Mouse (Mus musculus) neural tube, embryonic 14.5 days (tissue): ENCODE measurements around the gene Kmt2c. TPM values are rescaled to one million over a fixed set of nuclear protein-coding genes. Genes with fewer than 3 reads are reported as not detected.

ENCODE experiments used
- ATAC-seq: fragments of 200-750 bp; cut with Nextera tagmentation; 2 replicates; pipeline ENCODE4 v1.8.0; 2017; ENCODE audit warnings: low read depth, mild to moderate bottlenecking, moderate TSS enrichment, moderate library complexity
- H3K27ac ChIP-seq: fragments of 300-500 bp; sonication (generic); 2 replicates; pipeline ENCODE4 v1.5.1; 2014; ENCODE audit warnings: low read depth, mild to moderate bottlenecking, control low read depth, low read length, moderate library complexity, mixed read lengths
- H3K27me3 ChIP-seq: fragments of 300-500 bp; sonication (generic); 2 replicates; pipeline ENCODE4 v1.6.1; 2014; ENCODE audit warnings: low read length; ENCODE audit not compliant: control insufficient read depth, insufficient read depth
- H3K36me3 ChIP-seq: fragments of 300-500 bp; sonication (generic); 2 replicates; pipeline ENCODE4 v1.6.1; 2014; ENCODE audit warnings: low read length, mixed read lengths; ENCODE audit not compliant: control insufficient read depth, insufficient read depth
- H3K4me1 ChIP-seq: fragments of 300-500 bp; sonication (generic); 2 replicates; pipeline ENCODE4 v1.6.1; 2014; ENCODE audit warnings: low read length; ENCODE audit not compliant: control insufficient read depth, insufficient read depth
- H3K4me2 ChIP-seq: fragments of 300-500 bp; sonication (generic); 2 replicates; pipeline ENCODE4 v1.6.1; 2014; ENCODE audit warnings: mild to moderate bottlenecking, low read depth, low read length, control low read depth
- H3K4me3 ChIP-seq: fragments of 300-500 bp; sonication (generic); 2 replicates; pipeline ENCODE4 v1.5.1; 2014; ENCODE audit warnings: low read depth, low read length, control low read depth, mixed read lengths
- H3K9ac ChIP-seq: fragments of 300-500 bp; sonication (generic); replicated peaks from 2 replicates; pipeline ENCODE4 v1.6.1; 2014; ENCODE audit warnings: low read depth, mild to moderate bottlenecking, control low read depth, low read length, mixed read lengths
- H3K9me3 ChIP-seq: fragments of 300-500 bp; sonication (generic); 2 replicates; pipeline ENCODE4 v1.6.1; 2016; ENCODE audit warnings: low read length; ENCODE audit not compliant: control insufficient read depth
- WGBS: fragments of 180-500 bp; shearing (Covaris S2); extraction: QIAGEN DNeasy Blood & Tissue Kit; methylation state at CpG from one replicate; pipeline ENCODE4 v1.1.7; 2014; 5-methylcytosine and 5-hydroxymethylcytosine counted together
- polyA plus RNA-seq: library from polyadenylated mRNA; unstranded; fragments of >200 nt; fragmentation: Nextera tagmentation; extraction: Ambion mirVana; gene quantifications from 2 replicates; pipeline ENCODE4 v1.2.1, GENCODE M21; 2014

The Kmt2c gene
- polyA plus RNA-seq, 1 experiment from 2014 or later, result 31.6 TPM

DNA sequence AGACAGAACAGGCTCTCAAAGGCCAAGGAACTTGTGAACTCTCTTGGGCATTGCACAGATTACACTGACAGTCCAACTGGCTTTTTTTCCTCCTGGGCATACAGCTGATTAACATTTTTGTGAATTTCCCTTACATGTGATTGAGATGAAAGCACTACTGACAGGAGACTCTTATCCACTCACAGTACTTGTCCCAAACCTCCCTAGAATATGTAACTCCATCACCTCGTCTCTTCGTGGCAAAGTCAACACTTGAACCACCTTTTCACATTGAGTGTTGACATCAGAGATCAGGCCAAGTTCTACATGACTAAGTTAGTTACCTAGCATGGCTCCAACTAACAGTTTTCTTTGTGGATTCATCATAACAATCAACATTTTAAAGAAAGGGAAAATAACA lies 45.9 kb downstream of the Kmt2c start:
- Histone ChIP-seq H3K27ac (no peak overlapping the region), H3K9me3 (no peaks in the 10 kb centered on the region), H3K9ac (no peak overlapping the region), H3K4me1 (no peaks in the 10 kb centered on the region), H3K4me2 (no peak overlapping the region), H3K27me3 (no peaks in the 10 kb centered on the region), H3K36me3 (no peaks in the 10 kb centered on the region), H3K4me3 (no peak overlapping the region)
- no peak for ATAC-seq
- WGBS, result 94% methylated on average over 2 of the region's 2 CpGs

DNA sequence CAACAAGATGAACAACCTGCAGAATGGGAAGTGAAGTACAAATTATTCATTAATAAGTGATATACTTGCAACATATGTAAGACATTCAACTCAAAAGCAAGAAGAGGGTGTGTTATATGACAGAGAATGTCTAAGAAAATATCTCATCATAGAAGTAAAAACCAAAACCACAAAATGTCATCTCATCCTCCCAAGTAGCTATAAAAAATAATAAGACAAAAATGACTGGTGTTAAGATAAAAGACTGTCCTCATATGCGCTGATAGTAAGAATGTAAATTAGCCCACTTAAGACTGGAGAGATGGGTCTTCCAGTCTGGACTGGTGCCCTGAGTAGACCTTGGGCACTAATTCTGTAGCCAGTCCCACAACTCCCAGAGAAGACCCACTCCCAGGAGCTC lies 61.1 kb downstream of the Kmt2c start:
- Histone ChIP-seq H3K36me3 (no peaks in the 10 kb centered on the region), H3K27ac (no peak overlapping the region), H3K4me3 (no peak overlapping the region), H3K9me3 (no peaks in the 10 kb centered on the region), H3K4me2 (no peak overlapping the region), H3K27me3 (no peaks in the 10 kb centered on the region), H3K4me1 (no peaks in the 10 kb centered on the region), H3K9ac (no peak overlapping the region)
- no peak for ATAC-seq
- 100% methylated on average over 1 of the region's 1 CpGs for WGBS

DNA sequence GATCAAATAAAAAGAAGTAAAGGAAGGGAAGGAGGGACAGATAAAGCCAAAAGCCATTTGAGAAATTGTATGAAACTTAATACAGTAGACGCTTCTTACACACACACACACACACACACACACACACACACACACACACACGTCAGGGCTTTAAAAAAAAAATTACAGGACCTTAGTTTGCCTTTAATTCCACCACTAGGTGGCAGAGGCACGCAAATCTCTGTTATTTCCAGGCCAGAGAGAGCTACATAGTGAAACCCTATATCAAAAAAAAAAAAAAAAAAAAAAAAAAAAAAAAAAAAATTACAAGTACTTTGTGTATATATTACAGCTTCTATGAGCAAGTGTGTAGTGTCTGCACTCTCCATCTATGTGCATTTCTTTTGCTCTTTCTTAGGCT lies 62.5 kb downstream of the Kmt2c start:
- WGBS, result 27% methylated on average over 3 of the region's 3 CpGs
- peak; percentile 71; the same call in 1 of the 2 replicates for ATAC-seq
- no peaks in the 10 kb centered on the region for H3K36me3 ChIP-seq

DNA sequence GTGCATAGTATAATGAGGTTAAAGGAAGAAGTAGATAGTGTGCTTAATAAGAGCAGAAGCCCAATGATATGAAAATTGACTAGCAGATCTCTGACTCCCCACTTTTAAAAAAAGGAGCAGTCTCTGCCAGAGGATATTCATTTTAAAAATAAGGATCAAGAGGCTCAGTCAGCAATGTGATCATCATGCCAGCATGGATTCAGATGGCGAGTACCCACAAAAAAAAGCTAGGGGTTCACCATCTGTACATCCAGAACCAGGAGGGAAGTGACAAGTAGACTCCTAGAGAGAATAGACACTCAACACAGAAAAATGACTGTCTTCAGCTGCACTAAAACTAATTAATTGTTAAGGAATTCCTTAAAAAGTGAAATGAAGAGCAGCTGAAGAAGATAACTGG lies 76.0 kb downstream of the Kmt2c start:
- Histone ChIP-seq H3K9me3 (no peaks in the 10 kb centered on the region), H3K4me1 (no peaks in the 10 kb centered on the region), H3K27ac (no peak overlapping the region), H3K9ac (no peak overlapping the region), H3K4me3 (no peak overlapping the region), H3K4me2 (no peak overlapping the region), H3K36me3 (no peaks in the 10 kb centered on the region), H3K27me3 (no peaks in the 10 kb centered on the region)
- 93% methylated on average over 1 of the region's 1 CpGs for WGBS
- no peak for ATAC-seq

More for the DNA sequence above, 62.5 kb downstream of the Kmt2c start:
- no peaks in the 10 kb centered on the region for H3K4me1 ChIP-seq
- H3K4me3 ChIP-seq, result no peak overlapping the region
- no peaks in the 10 kb centered on the region for H3K27me3 ChIP-seq
- no peak overlapping the region for H3K9ac ChIP-seq
- H3K4me2 ChIP-seq, result no peak overlapping the region
- no peak overlapping the region for H3K27ac ChIP-seq
- no peaks in the 10 kb centered on the region for H3K9me3 ChIP-seq

DNA sequence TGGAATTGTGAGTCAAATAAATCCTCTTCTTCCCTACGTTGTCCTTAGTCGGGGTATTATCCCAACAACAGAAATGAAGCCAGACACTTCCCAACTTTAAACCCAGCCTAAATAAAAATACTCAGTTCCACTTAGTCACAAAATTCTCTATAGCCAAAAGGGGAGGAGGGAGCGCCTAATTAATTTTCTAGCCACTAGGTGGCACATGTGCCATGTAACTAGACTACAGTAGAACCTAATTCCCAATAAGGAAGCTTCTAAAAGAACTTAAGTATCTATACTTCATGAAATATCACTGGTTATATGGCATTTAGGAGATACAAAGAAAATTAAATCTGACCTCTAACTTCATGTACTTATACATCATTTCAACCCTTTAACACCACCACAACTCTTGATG lies 78.0 kb downstream of the Kmt2c start:
- no peaks in the 10 kb centered on the region for H3K36me3 ChIP-seq
- H3K9ac ChIP-seq, result no peak overlapping the region
- peak; percentile 38; the same call in 1 of the 2 replicates for ATAC-seq
- no peaks in the 10 kb centered on the region for H3K9me3 ChIP-seq
- H3K4me2 ChIP-seq, result no peak overlapping the region
- WGBS, result 39% methylated on average over 3 of the region's 3 CpGs
- no peak overlapping the region for H3K27ac ChIP-seq
- no peaks in the 10 kb centered on the region for H3K27me3 ChIP-seq
- no peak overlapping the region for H3K4me3 ChIP-seq
- H3K4me1 ChIP-seq, result no peaks in the 10 kb centered on the region

DNA sequence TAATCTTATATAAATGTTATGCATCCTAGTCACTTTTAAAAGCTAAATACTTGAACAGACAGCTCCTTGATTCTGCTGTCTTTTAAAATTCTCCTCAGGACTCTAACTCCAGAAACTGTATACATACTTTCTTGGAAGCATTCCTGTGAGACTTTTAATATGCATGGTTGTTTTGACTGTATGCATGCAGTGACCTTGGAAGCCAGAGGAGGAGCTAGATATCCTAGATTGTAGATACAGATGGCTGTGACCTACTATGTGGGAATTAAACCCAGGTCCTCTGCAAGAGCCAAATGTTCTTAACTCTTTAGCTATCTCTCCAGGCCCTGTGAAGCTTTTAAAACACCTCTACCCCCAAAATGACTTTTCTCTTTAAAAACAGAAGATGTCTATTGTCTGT lies 83.2 kb downstream of the Kmt2c start:
- Histone ChIP-seq H3K4me3 (no peak overlapping the region), H3K4me1 (no peaks in the 10 kb centered on the region), H3K36me3 (no peaks in the 10 kb centered on the region), H3K9me3 (no peaks in the 10 kb centered on the region), H3K9ac (no peak overlapping the region), H3K27me3 (no peaks in the 10 kb centered on the region), H3K4me2 (no peak overlapping the region), H3K27ac (no peak overlapping the region)
- ATAC-seq, result no peak

- no peak for ATAC-seq
- no peaks in the 10 kb centered on the region for H3K4me1 ChIP-seq
- H3K27ac ChIP-seq, result no peak overlapping the region
- H3K4me2 ChIP-seq, result no peak overlapping the region
- WGBS, result 93% methylated on average over 2 of the region's 2 CpGs
- H3K9me3 ChIP-seq, result no peaks in the 10 kb centered on the region
- H3K4me3 ChIP-seq, result no peak overlapping the region
- H3K36me3 ChIP-seq, result peaks cover 5% of the 10 kb centered on the region; the same call in 1 of the 2 replicates
- no peak overlapping the region for H3K9ac ChIP-seq
- no peaks in the 10 kb centered on the region for H3K27me3 ChIP-seq
These were observed 101.9 kb downstream of the Kmt2c start for GRCm38 (mm10) chr5:25396727-25397126.

DNA sequence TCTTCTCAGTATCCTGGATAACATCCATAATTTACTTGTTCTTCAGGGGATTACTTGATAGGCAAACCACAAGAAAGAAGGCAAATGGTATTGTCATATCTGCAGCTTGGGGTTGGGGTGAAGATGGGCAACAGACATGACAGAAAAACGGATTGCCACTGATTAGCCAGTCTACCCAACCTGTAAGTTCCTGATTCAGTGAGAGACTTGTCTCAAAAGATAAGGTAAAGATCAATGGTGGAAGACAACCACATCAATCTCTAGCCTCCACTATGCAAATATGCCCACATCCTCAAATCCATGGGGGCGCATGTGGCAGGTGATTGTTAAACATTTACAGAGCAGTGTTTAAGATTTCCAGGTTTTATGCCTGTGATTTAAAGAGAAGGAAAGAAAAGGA lies 105.9 kb downstream of the Kmt2c start:
- ATAC-seq, result no peak
- H3K4me2 ChIP-seq, result no peak overlapping the region
- H3K36me3 ChIP-seq, result peaks cover 5% of the 10 kb centered on the region; the same call in 1 of the 2 replicates
- no peaks in the 10 kb centered on the region for H3K4me1 ChIP-seq
- H3K27ac ChIP-seq, result no peak overlapping the region
- no peaks in the 10 kb centered on the region for H3K9me3 ChIP-seq
- no peak overlapping the region for H3K9ac ChIP-seq
- no peaks in the 10 kb centered on the region for H3K27me3 ChIP-seq
- 91% methylated on average over 2 of the region's 2 CpGs for WGBS
- H3K4me3 ChIP-seq, result no peak overlapping the region

DNA sequence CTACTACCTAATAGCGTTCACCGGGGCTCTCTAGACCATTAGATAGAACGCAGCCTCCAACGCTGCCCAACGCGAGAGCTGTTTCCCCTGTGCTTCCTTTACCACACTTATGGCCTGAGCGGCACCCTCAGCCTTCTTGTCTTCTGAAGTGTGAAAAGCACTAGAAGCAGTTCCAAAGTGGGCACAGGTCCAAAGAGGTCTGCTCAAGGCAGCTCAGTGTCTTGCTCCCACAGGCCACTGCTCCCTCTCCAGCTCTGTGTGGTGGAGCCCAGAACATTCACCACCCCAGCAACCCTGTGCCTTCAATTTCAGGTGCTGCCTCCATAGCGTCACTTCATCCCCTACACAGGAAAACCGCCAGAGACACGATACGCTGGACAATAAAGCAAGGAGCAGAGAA lies 115.0 kb downstream of the Kmt2c start:
- no peak overlapping the region for H3K27ac ChIP-seq
- no peak overlapping the region for H3K9ac ChIP-seq
- no peak overlapping the region for H3K4me3 ChIP-seq
- ATAC-seq, result no peak
- no peaks in the 10 kb centered on the region for H3K4me1 ChIP-seq
- 80% methylated on average over 11 of the region's 11 CpGs for WGBS
- H3K27me3 ChIP-seq, result no peaks in the 10 kb centered on the region
- H3K4me2 ChIP-seq, result no peak overlapping the region
- H3K9me3 ChIP-seq, result no peaks in the 10 kb centered on the region
- no peaks in the 10 kb centered on the region for H3K36me3 ChIP-seq

- no peaks in the 10 kb centered on the region for H3K36me3 ChIP-seq
- no peaks in the 10 kb centered on the region for H3K9me3 ChIP-seq
- no peak overlapping the region for H3K4me3 ChIP-seq
- no peaks in the 10 kb centered on the region for H3K27me3 ChIP-seq
- no peak for ATAC-seq
- H3K4me1 ChIP-seq, result no peaks in the 10 kb centered on the region
- H3K4me2 ChIP-seq, result no peak overlapping the region
- no peak overlapping the region for H3K27ac ChIP-seq
- H3K9ac ChIP-seq, result no peak overlapping the region
These were observed 119.4 kb downstream of the Kmt2c start for GRCm38 (mm10) chr5:25379188-25379587.
